Mouse (Mus musculus): ENCODE data around the gene Pax7. TPM values are rescaled to one million over a fixed set of nuclear protein-coding genes. Genes with fewer than 3 reads are reported as not detected.

Gene Pax7
- total and polyA plus RNA-seq, 3 experiments: not detected

GRCm38 (mm10) chr4:139791168-139791567 is 42.2 kb downstream of the Pax7 start:
- Histone ChIP-seq H3K4me3 (ENCODE audit: control insufficient read depth in 1 of 2, insufficient read depth in 1 of 2, low read depth in 2 of 2, low read length in 2 of 2) (no peak overlapping the region), H3K9me3 (replicated peaks; ENCODE audit: insufficient read depth, low read length) (no peaks in the 10 kb centered on the region), H3K27me3 (ENCODE audit: control insufficient read depth in 1 of 2, insufficient read depth in 2 of 2, low read length in 2 of 2) (no peaks in the 10 kb centered on the region; a peak in 1 of 4 replicates), H3K36me3 (ENCODE audit: control insufficient read depth in 1 of 2, insufficient read depth in 2 of 2, low read length in 2 of 2) (no peaks in the 10 kb centered on the region), H3K4me1 (ENCODE audit: control insufficient read depth in 1 of 2, insufficient read depth in 2 of 2, low read length in 2 of 2) (no peaks in the 10 kb centered on the region), H3K9ac (ENCODE audit: control insufficient read depth, low read depth, low read length, poor library complexity, severe bottlenecking) (no peak overlapping the region), H3K79me2 (ENCODE audit: control insufficient read depth, insufficient read depth, low read length, poor library complexity) (no peaks in the 10 kb centered on the region), H3K27ac (ENCODE audit: control insufficient read depth, low read depth, low read length) (no peak overlapping the region)
- DNase-seq (ENCODE audit: low read depth, low spot score): no peak
- TF ChIP-seq MYB (IDR thresholded peaks at IDR 0.05; ENCODE audit: low read depth, low read length): no peak
- TF ChIP-seq POLR2AphosphoS5 (IDR thresholded peaks at IDR 0.05; ENCODE audit: borderline replicate concordance, low read depth, low read length): no peak
- TF ChIP-seq BHLHE40 (IDR thresholded peaks at IDR 0.05; ENCODE audit: borderline replicate concordance, low read depth, low read length): no peak
- no peak for TF ChIP-seq TCF12 (IDR thresholded peaks at IDR 0.05; ENCODE audit: low read depth, low read length)
- TF ChIP-seq GABPA (IDR thresholded peaks at IDR 0.05; ENCODE audit: low read depth, low read length): no peak
- TF ChIP-seq HCFC1 (IDR thresholded peaks at IDR 0.05; ENCODE audit: low read depth, low read length): no peak
- no peak for TF ChIP-seq MXI1 (IDR thresholded peaks at IDR 0.05; ENCODE audit: low read depth, low read length)
- TF ChIP-seq ZNF384 (IDR thresholded peaks at IDR 0.05; ENCODE audit: low read depth, low read length): no peak
- no peak for TF ChIP-seq MAX (IDR thresholded peaks at IDR 0.05; ENCODE audit: low read length)
- TF ChIP-seq NRF1 (IDR thresholded peaks at IDR 0.05; ENCODE audit: insufficient read depth, low read depth, low read length, poor library complexity, severe bottlenecking): no peak
- TF ChIP-seq MAZ (IDR thresholded peaks at IDR 0.05; ENCODE audit: low read depth, low read length): no peak
- no peak for TF ChIP-seq POLR2AphosphoS2 (IDR thresholded peaks at IDR 0.05; ENCODE audit: low read length)

- Histone ChIP-seq H3K9me3 (replicated peaks; ENCODE audit: insufficient read depth, low read length) (no peaks in the 10 kb centered on the region), H3K79me2 (ENCODE audit: control insufficient read depth, insufficient read depth, low read length, poor library complexity) (no peaks in the 10 kb centered on the region), H3K36me3 (ENCODE audit: control insufficient read depth in 1 of 2, insufficient read depth in 2 of 2, low read length in 2 of 2) (no peaks in the 10 kb centered on the region), H3K27me3 (ENCODE audit: control insufficient read depth in 1 of 2, insufficient read depth in 2 of 2, low read length in 2 of 2) (no peaks in the 10 kb centered on the region), H3K4me1 (ENCODE audit: control insufficient read depth in 1 of 2, insufficient read depth in 2 of 2, low read length in 2 of 2) (no peaks in the 10 kb centered on the region), H3K27ac (ENCODE audit: control insufficient read depth, low read depth, low read length) (no peak overlapping the region), H3K4me3 (ENCODE audit: control insufficient read depth in 1 of 2, insufficient read depth in 1 of 2, low read depth in 2 of 2, low read length in 2 of 2) (no peak overlapping the region), H3K9ac (ENCODE audit: control insufficient read depth, low read depth, low read length, poor library complexity, severe bottlenecking) (no peak overlapping the region)
- peak; percentile 17 for DNase-seq (ENCODE audit: low read depth, low spot score)
- TF ChIP-seq USF1 (IDR thresholded peaks at IDR 0.05; ENCODE audit: low read depth, low read length) (no peak), CTCF (IDR thresholded peaks at IDR 0.05 in 2 of 3, conservative IDR thresholded peaks at IDR 0.05 in 1 of 3; ENCODE audit: control insufficient read depth in 1 of 3, insufficient read depth in 1 of 3, low read depth in 2 of 3, low read length in 3 of 3, poor library complexity in 1 of 3, severe bottlenecking in 1 of 3) (peak; percentile 3 to 7 (median 6); a peak in 1 of 6 replicates), RCOR1 (IDR thresholded peaks at IDR 0.05; ENCODE audit: low read depth, low read length) (no peak)
Observed at GRCm38 (mm10) chr4:139789772-139790171, 43.6 kb downstream of the Pax7 start.
